Mouse (Mus musculus) testis, adult 2 months (tissue): ENCODE results near the gene Ift140.

ENCODE experiments used
- CTCF ChIP-seq: fragments of 200-500 bp; IDR thresholded peaks from 2 replicates; pipeline ENCODE4 v1.5.1; 2012; ENCODE audit warnings: low read depth, mild to moderate bottlenecking, inconsistent platforms, low read length, moderate library complexity; ENCODE audit not compliant: control insufficient read depth, insufficient read depth, insufficient replicate concordance
- POLR2A ChIP-seq: fragments of 200-500 bp; IDR thresholded peaks from 2 replicates; pipeline ENCODE4 v1.6.1; 2012; ENCODE audit warnings: low read depth, mild to moderate bottlenecking, inconsistent platforms, low read length, moderate library complexity; ENCODE audit not compliant: control insufficient read depth

DNA sequence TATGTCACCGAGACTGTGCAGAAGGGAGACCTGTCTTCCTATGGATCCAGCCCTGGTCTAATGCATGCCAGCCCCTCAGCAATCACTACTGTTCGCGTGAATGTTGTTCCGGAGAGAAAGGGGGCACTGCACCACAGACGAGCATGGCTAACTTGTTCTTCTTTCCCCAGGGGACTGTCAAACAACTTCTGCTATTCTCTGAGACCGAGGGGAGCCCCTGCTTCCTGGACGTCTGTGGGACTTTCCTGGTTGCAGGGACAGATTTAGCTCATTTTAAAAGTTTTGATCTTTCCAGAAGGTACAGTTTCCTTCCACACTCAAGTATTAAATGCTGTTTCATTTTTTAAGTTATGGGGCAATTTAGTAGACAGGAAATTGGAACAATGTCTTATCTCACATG is 29.0 kb downstream of the Ift140 start:
- no peak for TF ChIP-seq CTCF
- TF ChIP-seq POLR2A, result no peak
